Mouse (Mus musculus): Measurements from ENCODE around the gene Vps37c.

DNA sequence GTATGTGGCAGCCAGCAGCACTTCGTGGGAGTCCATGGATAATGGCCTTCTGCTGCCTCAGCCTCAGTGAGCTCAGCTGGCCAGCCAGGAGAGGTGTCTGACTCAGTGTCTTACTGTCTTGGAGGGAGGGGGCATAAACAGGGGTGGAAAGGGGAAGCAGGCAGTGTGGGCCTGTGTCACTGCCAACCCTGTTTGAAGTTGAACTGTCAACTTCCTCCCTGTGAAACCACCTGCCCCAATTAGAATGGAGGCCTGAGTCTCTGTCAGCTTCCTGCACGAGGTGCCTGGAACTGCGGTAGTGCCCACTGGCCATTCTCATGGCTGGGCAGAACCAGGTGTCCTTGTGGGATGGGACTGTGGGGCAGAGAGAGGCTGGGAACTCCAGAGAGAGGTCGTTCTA lies 50.3 kb downstream of the Vps37c start, which contains the start of gene Cd5:
- TF ChIP-seq POLR2A (IDR thresholded peaks at IDR 0.05; ENCODE audit: insufficient read depth, low read depth, low read length) (no peak), CTCF (IDR thresholded peaks at IDR 0.05) (no peak)
